Mouse (Mus musculus) midbrain, embryonic 13.5 days (tissue): ENCODE data around the gene Lcn9. TPM values are rescaled to one million over a fixed set of nuclear protein-coding genes. Genes with fewer than 3 reads are reported as not detected.
"Not testable (repeated sequence)": the region's sequence is repeated elsewhere in the genome, so short reads cannot be mapped to it uniquely, and the experiment has no call there.

ENCODE experiments used
- ATAC-seq: fragments of 200-750 bp; cut with Nextera tagmentation; 2 replicates; pipeline ENCODE4 v1.8.0; 2017; ENCODE audit warnings: mild to moderate bottlenecking, moderate TSS enrichment, moderate library complexity
- H3K27ac ChIP-seq: fragments of 300-500 bp; sonication (generic); 2 replicates; pipeline ENCODE4 v1.5.1; 2015; ENCODE audit warnings: inconsistent platforms, mild to moderate bottlenecking, moderate library complexity
- H3K27me3 ChIP-seq: fragments of 300-500 bp; sonication (generic); 2 replicates; pipeline ENCODE4 v1.6.1; 2015; ENCODE audit warnings: mild to moderate bottlenecking, inconsistent platforms
- H3K36me3 ChIP-seq: fragments of 300-500 bp; sonication (generic); 2 replicates; pipeline ENCODE4 v1.6.1; 2015; ENCODE audit warnings: mild to moderate bottlenecking, inconsistent platforms
- H3K4me1 ChIP-seq: fragments of 300-500 bp; sonication (generic); replicated peaks from 2 replicates; pipeline ENCODE4 v1.6.1; 2015; ENCODE audit warnings: inconsistent platforms
- H3K4me2 ChIP-seq: fragments of 300-500 bp; sonication (generic); replicated peaks from 2 replicates; pipeline ENCODE4 v1.6.1; 2015; ENCODE audit warnings: moderate library complexity, mild to moderate bottlenecking, inconsistent platforms
- H3K4me3 ChIP-seq: fragments of 300-500 bp; sonication (generic); replicated peaks from 2 replicates; pipeline ENCODE4 v1.5.1; 2015; ENCODE audit warnings: mild to moderate bottlenecking, inconsistent platforms
- H3K9ac ChIP-seq: fragments of 300-500 bp; sonication (generic); replicated peaks from 2 replicates; pipeline ENCODE4 v1.6.1; 2015; ENCODE audit warnings: mild to moderate bottlenecking, inconsistent platforms
- H3K9me3 ChIP-seq: fragments of 300-500 bp; sonication (generic); 2 replicates; pipeline ENCODE4 v1.6.1; 2016; ENCODE audit warnings: mild to moderate bottlenecking, inconsistent platforms
- WGBS: fragments of 180-500 bp; shearing (Covaris S2); methylation state at CpG from one replicate; pipeline ENCODE4 v1.1.7; 2015; 5-methylcytosine and 5-hydroxymethylcytosine counted together
- polyA plus RNA-seq: library from polyadenylated mRNA; unstranded; fragments of >200 nt; fragmentation: Nextera tagmentation; extraction: Ambion mirVana; gene quantifications from 2 replicates; pipeline ENCODE4 v1.2.1, GENCODE M21; 2015

Lcn9 gene
- polyA plus RNA-seq, 1 experiment from 2014 or later, result not detected

- ATAC-seq, result no peak
- H3K9ac ChIP-seq, result no peak overlapping the region
- no peak overlapping the region for H3K4me2 ChIP-seq
- H3K36me3 ChIP-seq, result no peaks in the 10 kb centered on the region
- no peak overlapping the region for H3K27ac ChIP-seq
- WGBS, result 82% methylated on average over 5 of the region's 5 CpGs
- no peaks in the 10 kb centered on the region for H3K4me1 ChIP-seq
- H3K9me3 ChIP-seq, result no peaks in the 10 kb centered on the region
- H3K27me3 ChIP-seq, result no peaks in the 10 kb centered on the region
- no peak overlapping the region for H3K4me3 ChIP-seq
These were observed 9.6 kb upstream of the Lcn9 start for GRCm38 (mm10) chr2:25813364-25813763.

GRCm38 (mm10) chr2:25815748-25816147 is 7.2 kb upstream of the Lcn9 start, which contains the start of gene Glt6d1:
Gene Glt6d1 (minus strand): TSS chr2:25815848.
- not testable (repeated sequence) for H3K27me3 ChIP-seq, H3K27ac ChIP-seq, H3K4me2 ChIP-seq, H3K9me3 ChIP-seq, H3K36me3 ChIP-seq, H3K4me1 ChIP-seq, ATAC-seq, H3K4me3 ChIP-seq, H3K9ac ChIP-seq
- 79% methylated on average over 1 of the region's 1 CpGs for WGBS

- Histone ChIP-seq H3K36me3 (no peaks in the 10 kb centered on the region), H3K4me3 (no peak overlapping the region), H3K4me2 (no peak overlapping the region), H3K27me3 (no peaks in the 10 kb centered on the region), H3K9me3 (no peaks in the 10 kb centered on the region), H3K27ac (no peak overlapping the region), H3K9ac (no peak overlapping the region), H3K4me1 (no peaks in the 10 kb centered on the region)
- no peak for ATAC-seq
- 91% methylated on average over 3 of the region's 3 CpGs for WGBS
These were observed 1.8 kb downstream of the Lcn9 start for GRCm38 (mm10) chr2:25824751-25825150.

- WGBS, result 81% methylated on average over 8 of the region's 8 CpGs
- H3K27ac ChIP-seq, result no peak overlapping the region
- no peak for ATAC-seq
These were observed 5.5 kb downstream of the Lcn9 start for GRCm38 (mm10) chr2:25828344-25828947.

GRCm38 (mm10) chr2:25830786-25831185 is 7.8 kb downstream of the Lcn9 start:
- Histone ChIP-seq H3K9ac (no peak overlapping the region), H3K4me2 (no peak overlapping the region), H3K4me1 (no peaks in the 10 kb centered on the region), H3K27ac (no peak overlapping the region), H3K36me3 (no peaks in the 10 kb centered on the region), H3K9me3 (no peaks in the 10 kb centered on the region), H3K27me3 (no peaks in the 10 kb centered on the region), H3K4me3 (no peak overlapping the region)
- no peak for ATAC-seq
- 86% methylated on average over 3 of the region's 3 CpGs for WGBS

More at GRCm38 (mm10) chr2:25828344-25828947, 5.5 kb downstream of the Lcn9 start:
- Histone ChIP-seq H3K9me3 (no peaks in the 10 kb centered on the region), H3K4me3 (no peak overlapping the region), H3K36me3 (no peaks in the 10 kb centered on the region), H3K4me1 (no peaks in the 10 kb centered on the region), H3K4me2 (no peak overlapping the region), H3K27me3 (no peaks in the 10 kb centered on the region), H3K9ac (no peak overlapping the region)

GRCm38 (mm10) chr2:25836291-25836690 is 13.3 kb downstream of the Lcn9 start:
- Histone ChIP-seq H3K9ac (no peak overlapping the region), H3K4me2 (no peak overlapping the region), H3K4me1 (no peaks in the 10 kb centered on the region), H3K36me3 (no peaks in the 10 kb centered on the region), H3K27me3 (no peaks in the 10 kb centered on the region), H3K27ac (no peak overlapping the region), H3K4me3 (no peak overlapping the region), H3K9me3 (no peaks in the 10 kb centered on the region)
- 48% methylated on average over 5 of the region's 5 CpGs for WGBS
- ATAC-seq, result peak; percentile 84

GRCm38 (mm10) chr2:25842161-25842560 is 19.2 kb downstream of the Lcn9 start:
- no peak for ATAC-seq
- Histone ChIP-seq H3K27ac (no peak overlapping the region), H3K27me3 (no peaks in the 10 kb centered on the region), H3K9ac (no peak overlapping the region), H3K4me2 (no peak overlapping the region), H3K4me1 (no peaks in the 10 kb centered on the region), H3K4me3 (no peak overlapping the region), H3K36me3 (no peaks in the 10 kb centered on the region), H3K9me3 (no peaks in the 10 kb centered on the region)
- 73% methylated on average over 4 of the region's 4 CpGs for WGBS

GRCm38 (mm10) chr2:25842758-25843157 is 19.8 kb downstream of the Lcn9 start:
- H3K9ac ChIP-seq, result no peak overlapping the region
- 57% methylated on average over 1 of the region's 1 CpGs for WGBS

GRCm38 (mm10) chr2:25844097-25844496 is 21.1 kb downstream of the Lcn9 start:
- Histone ChIP-seq H3K9me3 (no peaks in the 10 kb centered on the region), H3K4me1 (no peaks in the 10 kb centered on the region), H3K4me3 (no peak overlapping the region), H3K9ac (no peak overlapping the region), H3K4me2 (no peak overlapping the region), H3K36me3 (no peaks in the 10 kb centered on the region), H3K27ac (no peak overlapping the region), H3K27me3 (no peaks in the 10 kb centered on the region)
- 89% methylated on average over 3 of the region's 3 CpGs for WGBS
- no peak for ATAC-seq

More at GRCm38 (mm10) chr2:25842758-25843157, 19.8 kb downstream of the Lcn9 start:
- H3K4me2 ChIP-seq, result no peak overlapping the region
- no peak overlapping the region for H3K27ac ChIP-seq
- H3K4me1 ChIP-seq, result no peaks in the 10 kb centered on the region
- H3K36me3 ChIP-seq, result no peaks in the 10 kb centered on the region
- no peaks in the 10 kb centered on the region for H3K27me3 ChIP-seq
- no peak for ATAC-seq
- H3K4me3 ChIP-seq, result no peak overlapping the region
- no peaks in the 10 kb centered on the region for H3K9me3 ChIP-seq

- no peaks in the 10 kb centered on the region for H3K4me1 ChIP-seq
- no peak overlapping the region for H3K4me2 ChIP-seq
- no peaks in the 10 kb centered on the region for H3K9me3 ChIP-seq
- WGBS, result 87% methylated on average over 8 of the region's 8 CpGs
- no peak for ATAC-seq
- no peak overlapping the region for H3K27ac ChIP-seq
- H3K9ac ChIP-seq, result no peak overlapping the region
- no peaks in the 10 kb centered on the region for H3K36me3 ChIP-seq
- no peak overlapping the region for H3K4me3 ChIP-seq
- H3K27me3 ChIP-seq, result no peaks in the 10 kb centered on the region
These were observed 23.6 kb downstream of the Lcn9 start for GRCm38 (mm10) chr2:25846516-25846915.

- H3K4me2 ChIP-seq, result no peak within 1 kb of the TSS
- ATAC-seq, result no peak
- H3K27me3 ChIP-seq, result no peaks in the 10 kb centered on the region
- H3K27ac ChIP-seq, result no peak within 1 kb of the TSS
- no peak within 1 kb of the TSS for H3K9ac ChIP-seq
- H3K36me3 ChIP-seq, result no peaks in the 10 kb centered on the region
- WGBS, result 86% methylated on average over 12 of the region's 16 CpGs
- H3K4me3 ChIP-seq, result no peak within 1 kb of the TSS
- H3K9me3 ChIP-seq, result no peaks in the 10 kb centered on the region
- H3K4me1 ChIP-seq, result no peaks in the 10 kb centered on the region
These were observed 24.3 kb downstream of the Lcn9 start, which contains the start of gene Sohlh1 for GRCm38 (mm10) chr2:25847226-25847625. Gene Sohlh1 (minus strand): TSS chr2:25847248.

GRCm38 (mm10) chr2:25850330-25850729 is 27.4 kb downstream of the Lcn9 start:
- Histone ChIP-seq H3K27me3 (no peaks in the 10 kb centered on the region), H3K36me3 (no peaks in the 10 kb centered on the region), H3K4me1 (no peaks in the 10 kb centered on the region), H3K4me2 (no peak overlapping the region), H3K9ac (no peak overlapping the region), H3K4me3 (no peak overlapping the region), H3K27ac (no peak overlapping the region), H3K9me3 (no peaks in the 10 kb centered on the region)
- no peak for ATAC-seq
- WGBS, result 14% methylated on average over 4 of the region's 4 CpGs

GRCm38 (mm10) chr2:25852626-25853025 is 29.7 kb downstream of the Lcn9 start:
- Histone ChIP-seq H3K27me3 (no peaks in the 10 kb centered on the region), H3K9ac (no peak overlapping the region), H3K36me3 (no peaks in the 10 kb centered on the region), H3K4me1 (no peaks in the 10 kb centered on the region), H3K27ac (no peak overlapping the region), H3K9me3 (no peaks in the 10 kb centered on the region), H3K4me2 (no peak overlapping the region), H3K4me3 (no peak overlapping the region)
- no peak for ATAC-seq
- WGBS, result 57% methylated on average over 3 of the region's 3 CpGs
